Mouse (Mus musculus): ENCODE results near the gene Elk1. TPM values are rescaled to one million over a fixed set of nuclear protein-coding genes. Genes with fewer than 3 reads are reported as not detected.

The Elk1 gene
- total and polyA plus RNA-seq, 2 experiments from 2014 or later: 27.1 to 45.9 TPM

GRCm38 (mm10) chrX:20913726-20914125, 36.7 kb downstream of the Elk1 start:
- no peaks in the 10 kb centered on the region for H3K27me3 ChIP-seq (ENCODE audit: insufficient read depth, low read length)
- ATAC-seq (no peak), DNase-seq (no peak)

GRCm38 (mm10) chrX:20910074-20910473, 40.3 kb downstream of the Elk1 start:
- no peak overlapping the region for H3K27ac ChIP-seq (ENCODE audit: low read depth, low read length)
- TF ChIP-seq CTCF (IDR thresholded peaks at IDR 0.05; ENCODE audit: low read depth): no peak
- H3K9ac ChIP-seq: no peak overlapping the region
- WGBS: 42% methylated on average over 3 of the region's 3 CpGs
- H3K4me2 ChIP-seq (ENCODE audit: low read depth): no peak overlapping the region
- ATAC-seq (no peak), DNase-seq (no peak)
- H3K9me3 ChIP-seq (ENCODE audit: low read length): no peaks in the 10 kb centered on the region
- no peaks in the 10 kb centered on the region for H3K27me3 ChIP-seq (ENCODE audit: insufficient read depth, low read length)
- 0 out of 2 replicates have a peak, but pooled peaks cover 5% of the 10 kb centered on the region for H3K36me3 ChIP-seq (ENCODE audit: insufficient read depth)
- no peaks in the 10 kb centered on the region for H3K4me1 ChIP-seq (ENCODE audit: insufficient read depth)
- no peak overlapping the region for H3K4me3 ChIP-seq (ENCODE audit: low read depth, low read length)

More at GRCm38 (mm10) chrX:20913726-20914125, 36.7 kb downstream of the Elk1 start:
- Histone ChIP-seq H3K27ac (ENCODE audit: low read depth, low read length) (no peak overlapping the region), H3K4me3 (ENCODE audit: low read depth, low read length) (no peak overlapping the region), H3K9ac (no peak overlapping the region), H3K9me3 (ENCODE audit: low read length) (no peaks in the 10 kb centered on the region), H3K36me3 (ENCODE audit: insufficient read depth) (no peaks in the 10 kb centered on the region), H3K4me1 (ENCODE audit: insufficient read depth) (no peaks in the 10 kb centered on the region), H3K4me2 (ENCODE audit: low read depth) (no peak overlapping the region)
- no peak for TF ChIP-seq CTCF (IDR thresholded peaks at IDR 0.05; ENCODE audit: low read depth)
- WGBS: 82% methylated on average over 6 of the region's 6 CpGs

Other genes with a start within 250 kb of the Elk1 start
- 73.7 and 101 TPM in 2 replicates for gene Usp11, start 246.7 kb downstream of the Elk1 start, total RNA-seq (2014; rRNA removed)
- gene Usp11, start 246.7 kb downstream of the Elk1 start, polyA plus RNA-seq (2015; fragmentation: Nextera tagmentation; extraction: Ambion mirVana): 47.6 and 63.8 TPM in 2 replicates
- 243 and 245 TPM in 2 replicates for gene Araf, start 152.8 kb downstream of the Elk1 start, total RNA-seq (2014; rRNA removed)
- 264 and 307 TPM in 2 replicates for gene Araf, start 152.8 kb downstream of the Elk1 start, polyA plus RNA-seq (2015; fragmentation: Nextera tagmentation; extraction: Ambion mirVana)
- 3.0 and 3.6 TPM in 2 replicates for gene Timp1, start 80.4 kb downstream of the Elk1 start, total RNA-seq (2014; rRNA removed)
- 2.6 and 4.7 TPM in 2 replicates for gene Timp1, start 80.4 kb downstream of the Elk1 start, polyA plus RNA-seq (2015; fragmentation: Nextera tagmentation; extraction: Ambion mirVana)
- 31.9 and 37.2 TPM in 2 replicates for gene Syn1, start 29.6 kb downstream of the Elk1 start, total RNA-seq (2014; rRNA removed)
- 85.5 and 95.3 TPM in 2 replicates for gene Syn1, start 29.6 kb downstream of the Elk1 start, polyA plus RNA-seq (2015; fragmentation: Nextera tagmentation; extraction: Ambion mirVana)
- gene Cfp, start 19.1 kb downstream of the Elk1 start, total RNA-seq (2014; rRNA removed): 5.5 and 7.5 TPM in 2 replicates
- gene Cfp, start 19.1 kb downstream of the Elk1 start, polyA plus RNA-seq (2015; fragmentation: Nextera tagmentation; extraction: Ambion mirVana): 2.7 and 2.9 TPM in 2 replicates
- gene Uxt, start 11.4 kb upstream of the Elk1 start, total RNA-seq (2014; rRNA removed): 10.0 and 17.2 TPM in 2 replicates
- gene Uxt, start 11.4 kb upstream of the Elk1 start, polyA plus RNA-seq (2015; fragmentation: Nextera tagmentation; extraction: Ambion mirVana): 30.2 and 36.7 TPM in 2 replicates
- gene Zfp182, start 111.7 kb upstream of the Elk1 start, total RNA-seq (2014; rRNA removed): 13.1 and 13.6 TPM in 2 replicates
- gene Zfp182, start 111.7 kb upstream of the Elk1 start, polyA plus RNA-seq (2015; fragmentation: Nextera tagmentation; extraction: Ambion mirVana): 4.3 and 5.0 TPM in 2 replicates
- not detected in 2 replicates for gene Spaca5, start 117.8 kb upstream of the Elk1 start, total RNA-seq (2014; rRNA removed)
- gene Spaca5, start 117.8 kb upstream of the Elk1 start, polyA plus RNA-seq (2015; fragmentation: Nextera tagmentation; extraction: Ambion mirVana): not detected in 2 replicates
- gene Zfp300, start 138.9 kb upstream of the Elk1 start, total RNA-seq (2014; rRNA removed): 4.2 and 9.9 TPM in 2 replicates
- 1.5 and 2.8 TPM in 2 replicates for gene Zfp300, start 138.9 kb upstream of the Elk1 start, polyA plus RNA-seq (2015; fragmentation: Nextera tagmentation; extraction: Ambion mirVana)
- gene Ssxa1, start 165.2 kb upstream of the Elk1 start, total RNA-seq (2014; rRNA removed): not detected in 2 replicates
- gene Ssxa1, start 165.2 kb upstream of the Elk1 start, polyA plus RNA-seq (2015; fragmentation: Nextera tagmentation; extraction: Ambion mirVana): not detected in 2 replicates
- gene Gm21876, start 225.0 kb upstream of the Elk1 start, total RNA-seq (2014; rRNA removed): not detected in 2 replicates
- gene Gm21876, start 225.0 kb upstream of the Elk1 start, polyA plus RNA-seq (2015; fragmentation: Nextera tagmentation; extraction: Ambion mirVana): not detected in 2 replicates